Mouse (Mus musculus) hindbrain, embryonic 14.5 days (tissue): ENCODE results near the gene Gm49355. TPM values are rescaled to one million over a fixed set of nuclear protein-coding genes. Genes with fewer than 3 reads are reported as not detected.

Source experiments
- ATAC-seq: fragments of 200-750 bp; cut with Nextera tagmentation; 2 replicates; pipeline ENCODE4 v1.8.0; 2017; ENCODE audit warnings: moderate number of reproducible peaks, mild to moderate bottlenecking, moderate TSS enrichment, moderate library complexity; ENCODE audit not compliant: low FRiP score
- DNase-seq: peaks from one replicate; pipeline ENCODE4 v3.0.0-alpha.2; 2015; ENCODE audit warnings: low spot score
- H3K27ac ChIP-seq: fragments of 300-500 bp; sonication (generic); 2 replicates; pipeline ENCODE4 v1.5.1; 2014; ENCODE audit warnings: mild to moderate bottlenecking, moderate library complexity
- H3K27me3 ChIP-seq: fragments of 300-500 bp; sonication (generic); 2 replicates; pipeline ENCODE4 v1.6.1; 2014; ENCODE audit warnings: mild to moderate bottlenecking, low read length, mixed read lengths; ENCODE audit not compliant: control insufficient read depth, insufficient read depth
- H3K36me3 ChIP-seq: fragments of 300-500 bp; sonication (generic); replicated peaks from 2 replicates; pipeline ENCODE4 v1.6.1; 2014; ENCODE audit not compliant: control insufficient read depth, insufficient read depth
- H3K4me1 ChIP-seq: fragments of 300-500 bp; sonication (generic); replicated peaks from 2 replicates; pipeline ENCODE4 v1.6.1; 2014; ENCODE audit warnings: antibody characterized with exemption, low read length, mixed read lengths; ENCODE audit not compliant: control insufficient read depth, insufficient read depth
- H3K4me2 ChIP-seq: fragments of 300-500 bp; sonication (generic); replicated peaks from 2 replicates; pipeline ENCODE4 v1.6.1; 2014; ENCODE audit warnings: mild to moderate bottlenecking, moderate library complexity
- H3K4me3 ChIP-seq: fragments of 300-500 bp; sonication (generic); replicated peaks from 2 replicates; pipeline ENCODE4 v1.5.1; 2014; ENCODE audit warnings: mild to moderate bottlenecking, low read length
- H3K9ac ChIP-seq: fragments of 300-500 bp; sonication (generic); 2 replicates; pipeline ENCODE4 v1.6.1; 2014
- H3K9me3 ChIP-seq: fragments of 300-500 bp; sonication (generic); 2 replicates; pipeline ENCODE4 v1.6.1; 2016; ENCODE audit warnings: low read length; ENCODE audit not compliant: control insufficient read depth
- WGBS: fragments of 180-500 bp; shearing (Covaris S2); extraction: QIAGEN DNeasy Blood & Tissue Kit; methylation state at CpG from one replicate; pipeline ENCODE4 v1.1.7; 2014; 5-methylcytosine and 5-hydroxymethylcytosine counted together
- polyA plus RNA-seq: library from polyadenylated mRNA; unstranded; fragments of >200 nt; fragmentation: Nextera tagmentation; extraction: Ambion mirVana; gene quantifications from 2 replicates; pipeline ENCODE4 v1.2.1, GENCODE M21; 2014

The Gm49355 gene
- polyA plus RNA-seq, 1 experiment from 2014 or later, result 0.12 TPM

DNA sequence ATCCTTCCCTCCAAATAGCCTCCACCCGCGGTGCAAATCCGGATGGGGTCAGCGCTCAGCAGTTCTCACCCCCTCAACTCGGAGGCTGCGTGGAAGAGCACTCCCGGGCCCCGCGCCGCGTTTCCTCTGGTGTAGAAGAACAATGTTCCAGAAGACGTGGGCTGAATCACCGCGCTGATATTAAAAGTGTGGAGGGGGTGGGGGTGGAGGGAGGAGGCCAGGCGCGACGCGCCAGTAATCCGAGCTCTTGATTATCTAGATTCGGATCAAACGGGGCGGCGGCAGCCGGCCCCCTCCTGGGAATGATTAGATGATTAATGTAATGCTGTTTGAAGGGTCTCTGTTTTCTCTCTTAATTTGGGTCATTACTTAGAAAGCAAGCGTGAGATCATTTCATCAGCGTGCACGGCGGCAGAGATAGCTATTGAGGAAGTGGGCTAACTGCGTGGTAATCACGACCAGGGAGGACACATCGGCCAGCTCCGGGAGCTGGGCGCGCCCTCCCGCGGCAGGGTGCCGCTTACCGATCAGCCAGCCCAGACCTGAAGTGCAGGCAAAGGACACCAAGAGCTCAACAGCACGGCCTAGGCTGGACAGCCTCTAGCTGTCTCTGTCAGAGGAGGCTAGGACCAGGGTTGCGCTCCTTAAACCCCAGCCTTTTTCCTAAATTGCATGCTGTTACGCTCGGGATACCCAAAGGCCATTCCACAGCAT, 57.5 kb downstream of the Gm49355 start:
- ATAC-seq, result no peak
- Histone ChIP-seq H3K4me3 (no peak overlapping the region), H3K9me3 (no peaks in the 10 kb centered on the region), H3K27me3 (peaks cover 96% of the 10 kb centered on the region), H3K9ac (no peak overlapping the region), H3K4me2 (no peak overlapping the region), H3K36me3 (no peaks in the 10 kb centered on the region), H3K4me1 (no peaks in the 10 kb centered on the region), H3K27ac (no peak overlapping the region)
- DNase-seq, result no peak
- WGBS, result under 1% methylated on average over 42 of the region's 42 CpGs

DNA sequence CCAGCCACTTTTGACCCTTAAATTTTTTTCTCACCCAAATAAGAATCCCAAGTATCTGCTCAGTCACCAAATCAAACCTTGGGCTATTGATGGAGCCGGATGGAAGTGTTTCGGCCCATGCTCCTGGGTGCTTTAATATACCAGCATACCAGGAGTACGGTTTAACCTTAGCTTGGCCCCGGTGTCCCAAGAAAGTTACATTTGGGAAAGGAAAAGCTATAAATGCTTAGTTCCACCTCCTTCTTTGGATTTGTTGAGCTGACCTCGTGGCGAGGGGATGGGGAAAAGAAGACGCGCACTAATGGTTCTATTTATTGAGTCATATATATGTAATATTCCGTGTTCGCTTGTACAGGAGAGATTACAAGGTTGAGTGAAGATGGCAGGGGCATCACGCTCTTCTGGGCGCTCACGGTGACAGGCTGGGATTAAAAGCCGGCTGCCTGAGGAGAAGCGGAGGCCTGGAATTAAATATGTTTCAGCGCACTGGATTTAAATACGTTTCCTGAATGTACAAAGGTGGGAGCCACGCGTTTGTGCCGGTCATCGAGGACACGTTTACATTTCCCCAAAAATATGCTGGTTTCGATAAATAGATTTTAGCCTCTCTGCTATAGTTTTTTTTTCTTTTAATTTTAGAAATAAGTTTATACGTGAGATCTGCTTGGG, 58.1 kb downstream of the Gm49355 start:
- no peak overlapping the region for H3K4me3 ChIP-seq
- peaks cover 96% of the 10 kb centered on the region for H3K27me3 ChIP-seq
- no peaks in the 10 kb centered on the region for H3K36me3 ChIP-seq
- DNase-seq, result no peak
- WGBS, result 3% methylated on average over 24 of the region's 24 CpGs
- H3K9ac ChIP-seq, result no peak overlapping the region
- no peaks in the 10 kb centered on the region for H3K9me3 ChIP-seq
- no peak overlapping the region for H3K27ac ChIP-seq
- no peak for ATAC-seq
- H3K4me1 ChIP-seq, result no peaks in the 10 kb centered on the region
- H3K4me2 ChIP-seq, result no peak overlapping the region

DNA sequence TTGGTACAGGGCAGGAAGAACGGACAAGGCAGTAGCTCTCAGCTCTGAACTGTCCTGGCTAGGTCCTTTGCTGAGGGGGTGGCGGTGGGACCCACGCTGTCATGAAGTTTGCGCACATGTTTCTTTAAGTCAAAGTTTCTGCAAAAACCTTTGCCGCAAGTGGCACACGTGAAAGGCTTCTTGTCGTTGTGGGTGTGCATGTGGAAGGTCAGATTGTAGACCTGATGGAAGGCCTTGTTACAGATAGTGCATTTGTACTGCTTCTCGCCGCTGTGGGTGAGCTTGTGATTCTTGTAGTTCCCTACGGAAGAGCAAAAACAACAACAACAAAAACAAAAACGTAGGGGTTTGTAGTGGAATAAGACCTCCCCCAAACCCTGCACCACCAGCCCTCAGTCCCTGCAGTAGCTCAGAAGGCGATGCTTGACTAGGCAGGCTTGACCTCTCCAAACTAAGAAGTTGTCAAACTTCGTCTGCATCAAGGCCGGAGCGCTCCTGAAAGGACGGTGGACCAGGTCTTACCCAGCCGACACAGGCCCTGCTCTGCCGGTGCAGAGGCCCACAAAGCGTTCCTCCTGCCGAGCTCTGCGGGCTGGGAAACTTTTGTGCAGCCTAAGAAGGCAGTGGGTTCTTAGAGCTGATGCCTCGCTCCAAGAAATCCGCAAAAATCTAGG, 58.8 kb downstream of the Gm49355 start:
- H3K36me3 ChIP-seq, result no peaks in the 10 kb centered on the region
- H3K27ac ChIP-seq, result no peak overlapping the region
- WGBS, result 1% methylated on average over 23 of the region's 23 CpGs
- H3K4me1 ChIP-seq, result no peaks in the 10 kb centered on the region
- DNase-seq (no peak), ATAC-seq (no peak)
- H3K4me3 ChIP-seq, result no peak overlapping the region
- H3K27me3 ChIP-seq, result peaks cover 96% of the 10 kb centered on the region
- H3K9ac ChIP-seq, result no peak overlapping the region
- H3K9me3 ChIP-seq, result no peaks in the 10 kb centered on the region
- H3K4me2 ChIP-seq, result no peak overlapping the region

- H3K4me1 ChIP-seq, result no peaks in the 10 kb centered on the region
- H3K9me3 ChIP-seq, result no peaks in the 10 kb centered on the region
- no peak overlapping the region for H3K4me2 ChIP-seq
- no peak overlapping the region for H3K9ac ChIP-seq
- H3K27ac ChIP-seq, result no peak overlapping the region
- H3K36me3 ChIP-seq, result no peaks in the 10 kb centered on the region
- ATAC-seq (no peak), DNase-seq (no peak)
- WGBS, result 1% methylated on average over 20 of the region's 20 CpGs
- no peak overlapping the region for H3K4me3 ChIP-seq
- H3K27me3 ChIP-seq, result peaks cover 96% of the 10 kb centered on the region
Measured at GRCm38 (mm10) chr14:12343451-12343941, 59.7 kb downstream of the Gm49355 start.

DNA sequence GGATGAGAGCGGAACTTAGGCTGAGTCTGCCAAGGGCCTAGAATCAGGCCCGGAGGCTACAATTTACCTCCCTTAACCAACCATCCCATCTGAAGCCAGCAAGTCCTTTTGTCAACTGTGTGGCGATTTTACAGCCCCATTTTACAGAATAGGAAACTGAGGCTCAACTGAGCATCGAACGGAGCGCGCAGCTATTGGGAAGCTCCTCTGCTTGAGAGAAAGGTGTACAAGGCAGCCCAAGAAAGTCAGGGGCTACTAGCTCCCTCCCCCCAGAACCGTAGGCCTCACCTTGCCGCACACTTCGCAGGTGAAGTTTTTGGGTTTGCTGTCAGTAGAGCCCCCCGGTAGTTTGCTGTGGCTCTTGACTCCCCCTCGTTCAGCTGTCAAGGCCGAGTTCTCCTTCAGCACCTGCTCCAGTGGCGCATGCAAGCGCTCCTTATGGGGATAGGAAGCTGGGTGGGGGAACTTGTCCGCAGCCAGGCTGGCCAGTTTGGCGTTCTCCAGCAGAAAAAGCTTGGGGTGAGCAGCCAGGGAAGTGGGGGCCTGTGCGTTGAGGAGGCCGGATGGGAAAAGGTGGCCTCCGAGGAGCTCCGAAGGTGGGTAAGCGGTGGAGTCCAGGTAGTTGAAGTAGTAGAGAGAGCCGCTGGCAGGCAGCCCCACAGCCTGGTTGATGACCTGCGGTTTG, 60.4 kb downstream of the Gm49355 start:
- Histone ChIP-seq H3K4me3 (no peak overlapping the region), H3K4me1 (no peaks in the 10 kb centered on the region), H3K27me3 (peaks cover 97% of the 10 kb centered on the region), H3K9ac (no peak overlapping the region), H3K36me3 (no peaks in the 10 kb centered on the region), H3K27ac (no peak overlapping the region), H3K9me3 (no peaks in the 10 kb centered on the region), H3K4me2 (no peak overlapping the region)
- DNase-seq, result no peak
- no peak for ATAC-seq
- WGBS, result 2% methylated on average over 24 of the region's 24 CpGs

- no peak for DNase-seq
- Histone ChIP-seq H3K36me3 (no peaks in the 10 kb centered on the region), H3K4me1 (no peaks in the 10 kb centered on the region), H3K9ac (no peak overlapping the region), H3K27ac (no peak overlapping the region), H3K27me3 (peaks cover 97% of the 10 kb centered on the region), H3K4me2 (no peak overlapping the region), H3K4me3 (no peak overlapping the region), H3K9me3 (no peaks in the 10 kb centered on the region)
- ATAC-seq, result no peak
- WGBS, result under 1% methylated on average over 35 of the region's 39 CpGs
Measured at GRCm38 (mm10) chr14:12344746-12345240, 61.0 kb downstream of the Gm49355 start.

DNA sequence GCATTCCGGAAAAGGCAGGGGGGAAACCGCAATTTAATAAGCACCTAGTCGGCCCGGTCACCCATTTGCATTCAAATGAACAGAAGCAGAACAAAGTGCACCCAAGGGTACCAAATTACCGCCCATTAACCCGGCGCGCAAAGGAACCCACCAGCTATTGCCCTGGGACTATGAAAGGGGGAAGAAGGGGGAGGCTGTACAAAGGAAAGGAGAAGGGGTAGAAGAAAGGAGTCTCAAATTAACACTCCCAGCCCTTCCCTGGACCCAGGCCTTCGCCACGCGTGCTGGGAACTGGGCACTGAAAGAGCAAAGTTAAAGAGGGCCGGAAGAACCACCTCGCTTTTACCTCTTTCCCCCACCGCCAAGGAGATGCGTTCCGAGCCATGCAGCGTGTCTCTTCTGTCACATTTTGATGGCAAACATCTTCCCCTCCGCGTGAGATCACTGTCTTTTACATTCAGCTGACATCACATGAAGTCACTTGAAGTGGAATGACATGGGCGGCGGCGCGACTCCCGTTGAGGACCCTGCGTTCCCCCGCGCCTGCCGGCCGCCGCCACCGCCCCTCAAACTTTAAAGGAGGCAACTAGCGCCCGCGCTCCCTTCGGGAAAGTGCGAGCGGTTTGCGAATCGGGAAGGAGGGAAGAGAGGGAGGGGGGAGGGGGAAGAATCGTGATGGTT, 61.6 kb downstream of the Gm49355 start:
- ATAC-seq (no peak), DNase-seq (no peak)
- WGBS, result under 1% methylated on average over 40 of the region's 40 CpGs
- peaks cover 96% of the 10 kb centered on the region for H3K27me3 ChIP-seq
- no peaks in the 10 kb centered on the region for H3K9me3 ChIP-seq
- H3K4me2 ChIP-seq, result no peak overlapping the region
- H3K9ac ChIP-seq, result no peak overlapping the region
- H3K27ac ChIP-seq, result no peak overlapping the region
- H3K36me3 ChIP-seq, result no peaks in the 10 kb centered on the region
- no peaks in the 10 kb centered on the region for H3K4me1 ChIP-seq
- no peak overlapping the region for H3K4me3 ChIP-seq

- H3K9me3 ChIP-seq, result no peaks in the 10 kb centered on the region
- no peaks in the 10 kb centered on the region for H3K4me1 ChIP-seq
- WGBS, result under 1% methylated on average over 50 of the region's 50 CpGs
- H3K4me2 ChIP-seq, result no peak overlapping the region
- H3K4me3 ChIP-seq, result no peak overlapping the region
- H3K36me3 ChIP-seq, result no peaks in the 10 kb centered on the region
- H3K27ac ChIP-seq, result no peak overlapping the region
- no peak for DNase-seq
- ATAC-seq, result no peak
- H3K9ac ChIP-seq, result no peak overlapping the region
- H3K27me3 ChIP-seq, result peaks cover 97% of the 10 kb centered on the region
Measured at GRCm38 (mm10) chr14:12346011-12346864, 62.5 kb downstream of the Gm49355 start.
